Mouse (Mus musculus) B cell, adult 2 months (primary cell): ENCODE data around the gene Tasp1.
"Not testable (repeated sequence)": the region's sequence is repeated elsewhere in the genome, so short reads cannot be mapped to it uniquely, and the experiment has no call there.

Experiments used
- DNase-seq, 2 experiments: peaks; one replicate each; pipeline ENCODE4 v3.0.0; 2022

Tasp1 gene

GRCm38 (mm10) chr2:140066353-140067314 is at the start of gene Tasp1:
TSS of gene Tasp1 (minus strand) at chr2:140066805.
- peak; percentile 88 to 91 for DNase-seq

- DNase-seq: no peak
These were observed 47.2 kb upstream of the Tasp1 start for GRCm38 (mm10) chr2:140113851-140114250.

- DNase-seq: no peak
These were observed 42.3 kb upstream of the Tasp1 start for GRCm38 (mm10) chr2:140108945-140109344.

- no peak for DNase-seq
These were observed 41.0 kb upstream of the Tasp1 start for GRCm38 (mm10) chr2:140107641-140108040.

- DNase-seq: no peak
These were observed 38.3 kb upstream of the Tasp1 start for GRCm38 (mm10) chr2:140104951-140105350.

- no peak for DNase-seq
These were observed 34.2 kb upstream of the Tasp1 start for GRCm38 (mm10) chr2:140100551-140101474.

GRCm38 (mm10) chr2:140099971-140100370 is 33.4 kb upstream of the Tasp1 start:
- DNase-seq: no peak

GRCm38 (mm10) chr2:140097131-140097591 is 30.6 kb upstream of the Tasp1 start:
- no peak for DNase-seq

- no peak for DNase-seq
These were observed 29.4 kb upstream of the Tasp1 start for GRCm38 (mm10) chr2:140096034-140096433.

- DNase-seq: no peak
These were observed 26.8 kb upstream of the Tasp1 start for GRCm38 (mm10) chr2:140093433-140093832.

GRCm38 (mm10) chr2:140084245-140084644 is 17.6 kb upstream of the Tasp1 start:
- DNase-seq: no peak

- no peak for DNase-seq
These were observed 14.4 kb upstream of the Tasp1 start for GRCm38 (mm10) chr2:140080747-140081577.

- DNase-seq: not testable (repeated sequence)
These were observed 12.7 kb upstream of the Tasp1 start for GRCm38 (mm10) chr2:140079284-140079683.

GRCm38 (mm10) chr2:140078600-140079280 is 12.1 kb upstream of the Tasp1 start:
- no peak for DNase-seq

- no peak for DNase-seq
These were observed 10.9 kb upstream of the Tasp1 start for GRCm38 (mm10) chr2:140077476-140077875.

GRCm38 (mm10) chr2:140075150-140075549 is 8.5 kb upstream of the Tasp1 start:
- DNase-seq: no peak

- no peak for DNase-seq
These were observed 911 bp upstream of the Tasp1 start for GRCm38 (mm10) chr2:140067516-140067915.

- peak; percentile 9 to 30 for DNase-seq
These were observed 929 bp downstream of the Tasp1 start for GRCm38 (mm10) chr2:140065676-140066075.

GRCm38 (mm10) chr2:140061481-140061880 is 5.1 kb downstream of the Tasp1 start:
- no peak for DNase-seq

GRCm38 (mm10) chr2:140060092-140060867 is 6.3 kb downstream of the Tasp1 start:
- DNase-seq: no peak

- DNase-seq: no peak
These were observed 8.5 kb downstream of the Tasp1 start for GRCm38 (mm10) chr2:140058125-140058524.
